Mouse (Mus musculus) gastrocnemius, adult 2 months (tissue): Measurements from ENCODE around the gene Rnft2. TPM values are rescaled to one million over a fixed set of nuclear protein-coding genes. Genes with fewer than 3 reads are reported as not detected.

ENCODE experiments used
- DNase-seq: peaks from one replicate; pipeline ENCODE4 v3.0.0; 2022
- H3K27ac ChIP-seq: fragments of 200-600 bp; 2 replicates; pipeline ENCODE4 v1.8.1; 2022; ENCODE audit warnings: mild to moderate bottlenecking
- H3K4me3 ChIP-seq: fragments of 200-600 bp; 2 replicates; pipeline ENCODE4 v1.8.1; 2022; ENCODE audit warnings: mild to moderate bottlenecking, moderate library complexity
- CTCF ChIP-seq: fragments of 200-600 bp; IDR thresholded peaks from 2 replicates; pipeline ENCODE4 v1.8.1; 2022; ENCODE audit warnings: antibody characterized with exemption, mild to moderate bottlenecking, moderate library complexity
- intact Hi-C: fragments of 180-260 bp; cut with DNase I; formaldehyde crosslinking; loops from one replicate; pipeline ENCODE4 v1.15.1; 2025
- total RNA-seq, 2 experiments: library from RNA; stranded (reverse); gene quantifications; 2 replicates each; pipeline ENCODE4 v1.2.3; 2021

Gene Rnft2
- total RNA-seq, 2 experiments from 2014 or later: 0.89 to 1.3 TPM

DNA sequence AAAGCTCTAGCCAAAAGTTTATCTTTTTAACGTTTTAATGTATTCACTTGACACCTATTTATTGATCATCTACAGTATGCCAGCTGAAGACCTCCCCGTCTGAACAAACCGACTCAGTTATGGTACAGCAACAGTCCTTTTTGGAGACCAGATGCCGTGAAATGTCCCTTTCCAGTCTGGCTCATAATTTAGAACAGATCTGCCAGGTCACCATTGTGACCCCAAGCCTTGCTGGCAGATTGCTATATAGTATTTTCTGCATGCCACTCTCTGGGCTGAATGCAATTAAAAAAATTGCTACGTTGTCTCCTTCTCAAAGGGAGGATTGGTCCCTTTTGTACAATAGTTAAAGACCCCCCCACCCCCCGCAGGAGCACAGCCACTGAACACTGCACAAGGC lies 56.6 kb downstream of the Rnft2 start:
- intact Hi-C loops: no loop called here

DNA sequence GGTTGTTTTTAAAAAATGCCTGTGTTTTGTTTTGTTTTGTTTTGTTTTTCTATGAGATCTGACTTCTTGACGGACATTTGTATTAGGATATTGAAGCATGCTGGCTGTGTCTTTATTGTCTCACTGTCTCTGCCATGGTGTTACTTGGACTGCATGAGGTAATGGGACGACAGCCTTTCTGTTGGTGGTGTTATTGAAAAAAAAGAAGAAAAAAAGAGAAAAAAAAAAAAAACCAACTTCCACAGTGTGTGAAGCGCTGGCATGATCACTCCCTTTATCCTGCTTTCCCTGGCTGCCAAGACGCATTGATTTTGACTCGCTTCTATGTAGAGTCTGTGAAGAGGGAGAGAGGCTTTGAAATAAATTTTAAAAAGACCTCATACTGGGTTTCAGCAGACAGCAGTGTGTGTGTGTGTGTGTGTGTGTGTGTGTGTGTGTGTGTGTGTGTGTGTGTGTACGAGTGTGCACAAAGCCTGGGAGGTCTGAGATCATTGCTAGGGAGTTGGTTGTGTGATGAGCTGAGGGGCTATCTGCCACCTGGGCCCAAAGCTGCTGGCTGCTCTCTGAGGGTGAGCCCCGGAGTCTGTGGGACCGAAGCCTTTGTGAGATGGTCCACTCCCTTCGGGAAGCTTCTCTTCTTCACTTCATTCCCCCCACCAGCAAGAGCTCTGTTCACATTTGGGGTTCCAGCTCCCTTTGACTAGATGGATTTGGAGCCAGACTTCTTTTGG lies 57.8 kb downstream of the Rnft2 start:
- no peak for TF ChIP-seq CTCF
- DNase-seq: no peak
- intact Hi-C loops: no loop called here
- H3K27ac ChIP-seq: no peak overlapping the region
- no peak overlapping the region for H3K4me3 ChIP-seq

More for the DNA sequence above, 56.6 kb downstream of the Rnft2 start:
- H3K27ac ChIP-seq: no peak overlapping the region
- no peak for DNase-seq
- no peak overlapping the region for H3K4me3 ChIP-seq
- no peak for TF ChIP-seq CTCF

DNA sequence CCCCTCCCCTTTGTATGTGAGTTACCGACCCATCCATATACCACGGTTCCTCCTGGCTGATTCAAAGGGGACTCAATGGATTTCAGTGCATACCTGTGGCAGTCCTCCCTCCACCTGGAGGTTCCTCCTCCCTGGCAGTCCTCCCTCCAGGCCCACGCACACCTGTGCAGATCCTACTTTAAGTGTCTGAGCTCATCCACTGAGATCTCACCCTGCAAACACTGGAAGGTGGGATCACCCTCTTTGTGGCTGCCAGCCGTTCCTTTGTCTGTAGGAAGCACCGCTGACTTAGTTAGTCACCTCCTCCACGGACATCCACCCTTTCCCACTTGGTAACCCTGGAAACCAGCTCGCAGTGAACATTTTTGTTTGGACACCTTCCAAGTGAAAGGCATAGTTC lies 67.3 kb downstream of the Rnft2 start:
- intact Hi-C loops: no loop called here
- no peak for DNase-seq
- Histone ChIP-seq H3K27ac (no peak overlapping the region), H3K4me3 (no peak overlapping the region)
- TF ChIP-seq CTCF: no peak

DNA sequence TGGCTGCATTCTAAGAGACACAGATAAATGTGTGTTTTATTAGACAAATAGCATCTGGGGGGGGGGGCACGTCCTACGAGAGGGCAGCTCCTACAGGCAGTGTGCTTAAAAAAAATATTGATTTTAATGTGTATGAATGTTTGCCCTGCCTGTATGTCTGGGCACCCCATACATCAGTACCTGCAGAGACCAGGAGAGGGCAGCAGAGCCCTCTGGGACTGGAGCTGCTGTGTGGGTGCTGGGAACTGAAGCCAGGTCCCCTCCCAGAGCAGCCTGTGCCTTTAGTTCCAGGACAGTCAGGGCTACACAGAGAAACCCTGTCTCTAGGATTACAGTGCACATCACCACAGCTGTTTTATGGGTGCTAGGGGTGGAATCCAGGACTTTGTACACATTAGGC lies 69.8 kb downstream of the Rnft2 start:
- TF ChIP-seq CTCF: peak; percentile 40
- DNase-seq: no peak
- no peak overlapping the region for H3K4me3 ChIP-seq
- intact Hi-C loops: no loop called here
- H3K27ac ChIP-seq: no peak overlapping the region

DNA sequence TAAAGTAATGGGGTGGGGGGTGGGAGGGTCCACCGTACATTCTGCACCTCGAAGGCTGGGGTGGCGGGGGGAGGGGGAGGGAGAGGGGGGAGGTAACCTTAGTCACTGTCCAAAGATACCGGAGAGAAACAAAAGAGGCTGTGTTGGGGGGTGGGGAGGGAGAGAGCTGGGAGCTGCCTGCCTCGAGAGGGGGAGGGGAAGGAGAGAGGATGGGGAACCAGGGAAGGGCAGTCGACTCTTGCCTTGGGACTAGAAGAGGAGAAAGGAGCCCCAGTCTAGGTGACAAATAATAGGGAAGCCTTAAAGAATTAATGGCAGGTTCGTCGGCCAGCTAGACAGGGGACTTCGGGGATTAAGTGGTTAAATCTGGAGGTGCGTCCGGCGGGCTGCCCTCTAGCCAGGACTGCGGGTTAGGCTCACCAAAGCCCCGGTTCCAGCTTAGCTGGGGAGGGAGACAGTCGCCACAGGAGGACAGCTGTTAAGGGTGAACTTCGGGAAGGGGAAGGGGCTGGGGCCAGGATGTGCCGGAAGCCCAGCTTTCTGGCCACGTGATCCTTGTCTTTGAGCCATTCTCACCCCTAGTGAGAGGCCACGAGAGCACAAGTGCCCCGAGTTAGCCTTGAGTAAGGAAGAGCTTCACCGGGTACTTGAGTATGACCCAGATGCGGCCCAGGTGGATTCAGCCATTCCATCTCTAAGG lies 70.5 kb downstream of the Rnft2 start:
- Histone ChIP-seq H3K4me3 (no peak overlapping the region), H3K27ac (no peak overlapping the region)
- TF ChIP-seq CTCF: no peak
- DNase-seq: no peak
- intact Hi-C loops: no loop called here

DNA sequence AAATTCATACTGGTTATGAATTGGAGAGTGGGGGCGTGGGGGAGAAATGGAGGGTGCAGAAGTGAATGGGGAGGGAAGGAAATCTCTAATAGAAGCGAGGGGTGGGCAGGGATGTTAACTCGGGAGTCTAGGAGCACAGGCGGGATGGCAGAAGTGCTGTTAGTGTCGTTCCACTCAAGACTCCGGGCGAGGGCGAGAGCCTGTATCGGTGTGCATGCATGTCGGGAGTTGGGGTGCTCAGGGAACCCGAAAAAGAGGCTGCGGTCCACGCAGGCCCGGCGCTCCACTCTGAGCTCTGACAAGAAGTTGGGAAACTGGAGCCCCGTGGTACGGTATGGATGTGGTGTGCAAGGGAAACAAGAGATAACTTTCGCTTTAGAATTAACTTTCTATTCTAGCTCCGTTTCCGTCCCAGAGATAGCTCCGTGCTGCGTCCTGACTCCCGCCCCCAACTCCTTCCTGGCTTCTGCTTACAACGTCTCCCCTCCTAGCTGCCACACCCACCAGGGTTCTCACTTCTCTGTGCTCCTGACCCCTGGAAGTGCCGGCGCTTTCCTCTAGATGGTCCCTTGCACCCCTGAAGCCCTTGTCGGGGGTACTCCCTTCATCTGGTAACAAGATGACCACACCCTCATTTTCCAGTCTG lies 72.7 kb downstream of the Rnft2 start:
- intact Hi-C loops: no loop called here
- H3K4me3 ChIP-seq: peak overlapping the region; percentile 70

DNA sequence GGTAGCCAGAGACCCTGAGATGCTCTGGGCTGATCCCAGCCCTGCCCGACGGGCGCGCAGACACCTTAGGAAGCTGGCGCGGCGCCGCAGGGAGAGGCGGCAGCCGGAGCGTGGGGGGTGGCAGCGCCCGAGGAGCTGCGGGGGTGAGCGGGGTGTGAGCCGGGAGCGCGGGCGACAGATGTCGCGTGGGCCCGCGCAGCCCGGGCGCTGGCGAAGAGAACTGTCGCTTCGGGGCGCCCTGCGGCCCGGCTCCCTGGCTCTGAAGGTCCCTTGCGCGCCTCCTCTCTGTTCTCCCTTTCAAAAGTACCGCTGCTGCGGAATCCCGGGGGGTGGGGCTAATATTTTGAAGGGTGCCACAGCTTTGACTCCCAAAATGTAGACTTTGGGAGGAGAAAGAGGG lies 73.3 kb downstream of the Rnft2 start:
- intact Hi-C loops: no loop called here
- DNase-seq: no peak
- TF ChIP-seq CTCF: no peak
- no peak overlapping the region for H3K27ac ChIP-seq
- H3K4me3 ChIP-seq: peak overlapping the region; percentile 70

More for the DNA sequence above, 72.7 kb downstream of the Rnft2 start:
- H3K27ac ChIP-seq: no peak overlapping the region
- TF ChIP-seq CTCF: no peak
- DNase-seq: no peak

DNA sequence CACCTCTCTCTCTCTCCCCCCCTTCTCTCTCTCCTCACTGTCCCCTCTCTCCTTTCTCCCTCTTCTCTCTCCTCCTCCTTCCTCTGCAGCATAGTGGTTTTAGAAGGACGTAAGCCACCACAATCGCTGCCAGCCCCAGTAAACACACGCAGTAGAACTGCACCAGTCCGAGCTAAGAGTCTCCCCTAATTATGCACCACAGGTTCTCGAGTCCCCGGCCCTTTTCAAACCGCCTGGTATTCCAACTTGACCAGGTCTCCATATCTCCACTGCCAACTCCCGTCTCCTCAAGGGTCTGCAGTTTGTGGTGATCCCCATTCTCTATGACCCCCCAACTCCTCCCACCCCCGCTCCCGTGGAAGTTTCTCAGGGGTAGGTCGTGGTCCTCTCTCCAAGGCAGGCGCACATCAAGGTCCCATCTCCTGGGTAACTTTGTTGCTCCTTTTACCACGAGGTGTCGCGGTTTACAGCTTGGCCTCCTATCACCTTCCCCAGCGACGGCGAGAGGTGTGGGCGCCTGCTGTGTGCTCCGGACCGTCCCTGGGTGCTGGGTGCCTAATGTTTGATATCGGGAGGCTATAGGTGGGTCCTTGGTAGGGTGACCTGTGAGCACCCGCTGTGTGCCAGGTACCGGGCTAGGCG lies 73.9 kb downstream of the Rnft2 start:
- DNase-seq: peak; percentile 40
- TF ChIP-seq CTCF: peak; percentile 40
- Histone ChIP-seq H3K4me3 (peak overlapping the region; percentile 70), H3K27ac (no peak overlapping the region)
- intact Hi-C loops: no loop called here

DNA sequence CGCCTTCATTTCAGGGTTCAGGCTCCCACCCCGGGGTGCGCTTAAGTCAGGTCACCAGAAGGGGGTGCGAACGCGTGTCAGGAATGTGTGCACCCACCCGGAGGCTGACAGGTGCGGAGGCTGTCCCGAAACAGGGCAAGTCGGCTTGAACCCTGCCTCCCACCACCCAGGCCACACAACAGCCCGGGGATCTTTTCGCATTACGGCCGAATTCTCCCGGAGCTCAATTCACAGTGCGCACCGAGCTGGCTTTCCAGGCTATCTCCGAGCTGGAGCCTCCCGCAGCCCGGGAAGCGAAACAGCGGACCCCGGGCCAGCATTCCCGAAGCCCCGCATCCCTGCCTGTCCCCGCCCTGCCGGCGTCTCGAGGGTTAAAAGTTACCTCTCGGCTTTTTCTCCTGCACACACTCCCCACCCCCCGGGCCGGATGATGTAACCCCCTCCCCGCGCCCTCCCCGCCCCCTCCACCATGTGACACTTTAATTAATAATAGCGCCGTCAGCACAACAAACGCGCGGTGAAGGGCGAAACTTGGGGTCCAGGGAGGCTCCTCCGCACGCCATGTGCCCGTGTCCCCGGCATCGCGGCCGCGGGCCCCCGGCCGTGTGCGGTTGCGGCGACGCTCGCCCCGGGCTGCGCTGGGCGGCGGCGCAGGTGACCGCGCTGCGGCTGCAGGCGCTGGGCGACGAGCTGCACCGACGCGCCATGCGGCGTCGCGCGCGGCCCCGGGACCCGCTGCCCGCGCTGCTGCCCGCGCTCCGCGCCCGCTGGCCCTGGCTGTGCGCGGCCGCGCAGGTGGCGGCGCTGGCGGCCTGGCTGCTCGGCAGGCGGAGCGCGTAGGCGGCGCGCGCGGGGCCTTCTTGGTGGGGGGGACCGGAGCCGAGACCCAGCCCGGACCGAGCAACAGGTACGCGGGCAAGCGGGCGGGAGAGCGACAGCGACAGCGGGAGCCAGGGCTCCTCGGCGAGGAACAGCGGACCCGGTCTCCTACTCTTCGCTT lies 75.4 kb downstream of the Rnft2 start:
- DNase-seq: peak; percentile 50
- intact Hi-C loops: no loop called here
- Histone ChIP-seq H3K4me3 (peak overlapping the region; percentile 70), H3K27ac (no peak overlapping the region)
- TF ChIP-seq CTCF: no peak

DNA sequence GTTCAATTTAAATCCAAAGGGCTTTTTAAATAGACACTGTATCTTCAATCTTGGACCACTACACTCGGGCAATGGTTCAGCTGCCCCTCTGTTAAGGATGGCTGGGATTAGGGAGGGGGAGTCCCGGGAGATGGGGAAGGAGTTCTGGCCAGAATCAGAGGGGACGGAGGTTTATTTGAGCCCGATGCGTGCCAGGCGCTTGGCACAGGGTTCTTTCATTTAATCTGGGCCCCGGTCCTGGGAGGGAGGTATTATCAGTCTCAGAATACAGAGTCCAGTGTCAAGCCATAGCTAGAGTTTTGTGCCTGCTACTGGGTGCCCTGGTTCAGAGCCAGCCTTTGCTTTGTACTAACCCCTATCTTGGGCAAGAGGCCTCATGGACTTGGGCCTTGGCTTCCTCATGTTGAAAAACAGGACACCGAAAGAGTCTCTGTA lies 77.3 kb downstream of the Rnft2 start:
- intact Hi-C loops: no loop called here
- TF ChIP-seq CTCF: no peak
- Histone ChIP-seq H3K27ac (no peak overlapping the region), H3K4me3 (no peak overlapping the region)
- DNase-seq: no peak

DNA sequence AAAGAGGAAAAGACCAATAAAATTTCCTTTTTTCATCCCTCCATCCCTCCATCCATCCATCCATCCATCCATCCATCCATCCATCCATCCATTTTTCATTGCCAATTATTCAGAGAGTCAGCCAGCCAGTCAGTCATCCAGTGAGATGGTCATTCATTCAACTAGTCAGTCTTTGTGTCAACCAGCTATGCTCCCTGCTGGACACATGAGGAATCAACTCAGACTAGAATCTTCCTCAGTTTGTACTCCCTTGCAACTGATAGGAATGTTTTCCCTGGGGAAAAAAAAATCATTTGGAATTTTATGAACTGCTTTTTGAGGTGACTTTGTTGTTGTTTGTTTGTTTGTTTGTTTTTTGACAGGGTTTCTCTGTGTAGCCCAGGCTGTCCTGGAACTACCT lies 79.5 kb downstream of the Rnft2 start:
- peak; percentile 49 for TF ChIP-seq CTCF
- Histone ChIP-seq H3K4me3 (no peak overlapping the region), H3K27ac (no peak overlapping the region)
- no peak for DNase-seq
- intact Hi-C loops: no loop called here

DNA sequence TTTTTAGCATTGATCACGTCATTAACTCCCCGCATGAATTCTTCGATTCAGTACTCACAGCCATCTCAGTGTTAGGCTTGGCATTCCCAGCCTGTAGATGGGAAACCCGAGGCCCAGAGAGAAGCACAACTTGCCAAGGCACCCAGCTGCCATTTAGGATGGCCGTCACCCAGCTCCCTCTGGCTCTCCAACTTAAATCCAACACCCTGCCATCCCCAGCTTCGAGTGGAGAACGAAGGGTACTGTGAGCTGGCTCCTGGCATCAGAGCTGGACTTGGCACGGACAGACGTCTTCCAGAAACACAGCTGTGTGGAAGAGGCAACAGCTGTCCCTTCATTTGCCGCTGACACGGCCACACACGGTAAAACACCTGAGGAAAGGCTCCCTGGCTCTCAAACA lies 80.3 kb downstream of the Rnft2 start, which contains the start of gene Hrk:
TSS of gene Hrk (plus strand) at position 68 of the 400 bp plus-strand sequence.
- intact Hi-C loops: no loop called here
- DNase-seq: peak; percentile 85
- H3K4me3 ChIP-seq: no peak within 1 kb of the TSS
- TF ChIP-seq CTCF: no peak
- no peak within 1 kb of the TSS for H3K27ac ChIP-seq
